Mouse (Mus musculus) CH12.LX (cell line): Measurements from ENCODE around the gene Stab1.

Experiments used
- CHD2 ChIP-seq: IDR thresholded peaks from 2 replicates; pipeline ENCODE4 v1.6.1; 2011; ENCODE audit warnings: low read length, improper control_type of control experiment
- CTCF ChIP-seq, 2 experiments: IDR thresholded peaks in 1 of 2; conservative IDR thresholded peaks in 1 of 2; 2 replicates each; pipeline ENCODE4 v1.5.1; 2011 to 2012; ENCODE audit warnings: low read depth in 2 of 2, low read length in 2 of 2, improper control_type of control experiment in 1 of 2, inconsistent platforms in 1 of 2, mild to moderate bottlenecking in 1 of 2, moderate library complexity in 1 of 2
- GABPA ChIP-seq: IDR thresholded peaks from 2 replicates; pipeline ENCODE4 v1.6.1; 2012; ENCODE audit warnings: low read depth, low read length, improper control_type of control experiment, inconsistent platforms; ENCODE audit not compliant: insufficient replicate concordance
- JUN ChIP-seq: IDR thresholded peaks from 2 replicates; pipeline ENCODE4 v1.6.1; 2011; ENCODE audit warnings: low read depth, mild to moderate bottlenecking, low read length, improper control_type of control experiment, moderate library complexity; ENCODE audit not compliant: insufficient read depth
- MAX ChIP-seq: IDR thresholded peaks from 2 replicates; pipeline ENCODE4 v1.6.1; 2011; ENCODE audit warnings: low read length, improper control_type of control experiment
- MAZ ChIP-seq: IDR thresholded peaks from 2 replicates; pipeline ENCODE4 v1.6.1; 2012; ENCODE audit warnings: low read depth, mild to moderate bottlenecking, inconsistent platforms, low read length, improper control_type of control experiment, moderate library complexity
- MEF2A ChIP-seq: IDR thresholded peaks from 2 replicates; pipeline ENCODE4 v1.6.1; 2014; ENCODE audit warnings: low read depth, mild to moderate bottlenecking, inconsistent platforms, low read length, improper control_type of control experiment, borderline replicate concordance
- MXI1 ChIP-seq: IDR thresholded peaks from 2 replicates; pipeline ENCODE4 v1.6.1; 2011; ENCODE audit warnings: mild to moderate bottlenecking, low read depth, low read length, improper control_type of control experiment
- MYC ChIP-seq: IDR thresholded peaks from 2 replicates; pipeline ENCODE4 v1.6.1; 2011; ENCODE audit warnings: low read depth, mild to moderate bottlenecking, improper control_type of control experiment, low read length
- NELFE ChIP-seq: IDR thresholded peaks from 2 replicates; pipeline ENCODE4 v1.6.1; 2011; ENCODE audit warnings: low read depth, low read length, improper control_type of control experiment
- POLR2A ChIP-seq: IDR thresholded peaks from 2 replicates; pipeline ENCODE4 v1.6.1; 2011; ENCODE audit warnings: low read depth, mild to moderate bottlenecking, improper control_type of control experiment, low read length
- POLR2AphosphoS2 ChIP-seq: IDR thresholded peaks from 2 replicates; pipeline ENCODE4 v1.6.1; 2011; ENCODE audit warnings: low read depth, low read length, improper control_type of control experiment
- SIN3A ChIP-seq: IDR thresholded peaks from 2 replicates; pipeline ENCODE4 v1.6.1; 2012; ENCODE audit warnings: low read length, improper control_type of control experiment, inconsistent platforms
- ZKSCAN1 ChIP-seq: IDR thresholded peaks from 2 replicates; pipeline ENCODE4 v1.6.1; 2012; ENCODE audit warnings: low read depth, inconsistent platforms, low read length, improper control_type of control experiment, borderline replicate concordance

GRCm38 (mm10) chr14:31207070-31207830 lies 38.8 kb upstream of the Stab1 start:
- TF ChIP-seq CTCF (conservative IDR thresholded peaks at IDR 0.05 in 1 of 2, IDR thresholded peaks at IDR 0.05 in 1 of 2; ENCODE audit: low read depth in 2 of 2, low read length in 2 of 2) = no peak
- TF ChIP-seq SIN3A = no peak
- TF ChIP-seq POLR2A = no peak
- TF ChIP-seq CHD2 = no peak
- TF ChIP-seq MEF2A = no peak
- no peak for TF ChIP-seq POLR2AphosphoS2
- no peak for TF ChIP-seq MAX
- no peak for TF ChIP-seq ZKSCAN1
- no peak for TF ChIP-seq GABPA
- no peak for TF ChIP-seq JUN
- TF ChIP-seq MYC = no peak
- TF ChIP-seq MXI1 = no peak
- no peak for TF ChIP-seq MAZ
- TF ChIP-seq NELFE = no peak
